Mouse (Mus musculus): ENCODE results near the gene Cercam. TPM values are rescaled to one million over a fixed set of nuclear protein-coding genes. Genes with fewer than 3 reads are reported as not detected.

Cercam gene
- 13.9 and 14.8 TPM in 2 replicates for polyA plus RNA-seq (2014; fragmentation: Nextera tagmentation; extraction: Ambion mirVana)

DNA sequence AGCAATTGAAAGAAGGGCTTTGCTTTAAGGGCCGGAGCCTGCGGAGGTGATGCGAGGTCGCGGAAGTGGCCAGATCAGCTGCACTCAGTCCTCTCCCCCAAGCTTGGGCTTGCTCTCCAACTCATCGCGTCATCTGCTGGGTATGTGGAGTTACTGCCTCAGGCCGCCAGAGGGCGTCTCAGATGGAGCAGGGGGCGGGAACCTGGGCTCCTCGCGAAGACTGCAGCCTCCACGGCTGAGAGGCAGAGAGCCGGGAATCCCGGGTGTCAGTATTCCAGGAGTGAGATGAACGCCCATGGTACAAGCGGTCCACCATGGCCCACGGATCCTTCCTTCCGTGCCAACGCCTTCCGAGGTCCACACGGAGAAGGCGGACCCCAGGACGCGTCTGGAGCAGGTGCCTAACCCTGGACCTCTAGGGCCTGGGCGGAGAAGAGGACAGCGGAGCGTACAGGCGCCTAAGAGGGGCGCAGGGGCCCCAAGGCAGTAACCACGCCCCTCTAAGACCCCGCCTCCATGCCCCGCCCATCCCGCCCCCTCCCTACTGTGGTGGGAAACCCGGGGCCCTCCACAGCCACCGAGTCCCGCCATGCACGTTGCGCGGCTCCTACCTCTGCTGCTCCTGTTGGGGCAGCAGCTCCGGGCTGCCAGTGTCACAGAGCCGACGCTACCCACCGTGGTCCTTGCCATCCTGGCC lies at the start of gene Cercam:
Gene Cercam (plus strand): TSS at position 216 of the 697 bp plus-strand sequence.
- Histone ChIP-seq H3K36me3 (ENCODE audit: control insufficient read depth, insufficient read depth, low read length) (peaks cover 8% of the 10 kb centered on the region; the same call in 1 of the 2 replicates), H3K9ac (ENCODE audit: low read length) (peak within 1 kb of the TSS; percentile 78), H3K4me1 (ENCODE audit: control insufficient read depth in 2 of 2, insufficient read depth in 2 of 2, low read length in 2 of 2) (peaks cover 7 to 10% of the 10 kb centered on the region in 2 experiments; a peak in 2 of 4 replicates), H3K27ac (replicated peaks in 1 of 2; ENCODE audit: control insufficient read depth in 1 of 2, insufficient read depth in 1 of 2, low read depth in 2 of 2, low read length in 2 of 2) (peak within 1 kb of the TSS; percentile 74 to 77), H3K4me2 (ENCODE audit: low read length) (peak within 1 kb of the TSS; percentile 84), H3K27me3 (ENCODE audit: control insufficient read depth, insufficient read depth, low read length) (no peaks in the 10 kb centered on the region), H3K9me3 (ENCODE audit: control insufficient read depth, low read length) (no peaks in the 10 kb centered on the region), H3K4me3 (ENCODE audit: control insufficient read depth in 1 of 2, insufficient read depth in 1 of 2, low read depth in 1 of 2, low read length in 2 of 2) (peak within 1 kb of the TSS; percentile 49 to 56)
- WGBS, result under 1% methylated on average over 35 of the region's 44 CpGs
- peak; percentile 87 for ATAC-seq (ENCODE audit: insufficient number of reproducible peaks, insufficient read depth, low FRiP score, low read depth)

DNA sequence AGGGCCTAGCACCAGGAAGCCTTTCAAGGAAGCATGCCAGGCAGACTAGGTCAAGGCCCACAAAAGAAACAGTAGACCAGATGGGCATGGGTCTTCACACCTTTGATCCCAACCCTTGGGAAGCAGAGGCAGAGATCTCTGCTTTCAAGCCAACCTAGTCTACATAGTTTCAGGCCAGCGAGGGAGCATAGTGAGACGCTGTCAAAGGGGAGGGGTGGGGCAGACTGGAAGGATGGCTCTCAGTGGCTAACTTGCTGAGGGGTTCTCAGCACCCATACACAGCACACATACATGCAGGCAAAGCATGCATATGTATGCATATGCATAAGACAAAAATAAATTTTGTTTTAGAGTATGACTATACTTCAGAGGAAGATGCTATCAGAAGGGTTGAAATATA lies 49.6 kb upstream of the Cercam start:
- peaks cover 10 to 18% of the 10 kb centered on the region in 2 experiments for H3K4me1 ChIP-seq (ENCODE audit: control insufficient read depth in 2 of 2, insufficient read depth in 2 of 2, low read length in 2 of 2)
- H3K27ac ChIP-seq (replicated peaks in 1 of 2; ENCODE audit: control insufficient read depth in 1 of 2, insufficient read depth in 1 of 2, low read depth in 2 of 2, low read length in 2 of 2), result 0 out of 4 replicates have a peak overlapping the region, but pooled peaks of 1 of the 2 experiments have one; percentile 80
- no peaks in the 10 kb centered on the region for H3K27me3 ChIP-seq (ENCODE audit: control insufficient read depth, insufficient read depth, low read length)
- no peak overlapping the region for H3K4me3 ChIP-seq (ENCODE audit: control insufficient read depth in 1 of 2, insufficient read depth in 1 of 2, low read depth in 1 of 2, low read length in 2 of 2)
- H3K9me3 ChIP-seq (ENCODE audit: control insufficient read depth, low read length), result no peaks in the 10 kb centered on the region
- no peak for ATAC-seq (ENCODE audit: insufficient number of reproducible peaks, insufficient read depth, low FRiP score, low read depth)
- WGBS, result 36% methylated on average over 2 of the region's 2 CpGs
- 0 out of 2 replicates have a peak overlapping the region, but pooled peaks have one; percentile 76 for H3K9ac ChIP-seq (ENCODE audit: low read length)
- peak overlapping the region; percentile 67 for H3K4me2 ChIP-seq (ENCODE audit: low read length)
- H3K36me3 ChIP-seq (ENCODE audit: control insufficient read depth, insufficient read depth, low read length), result peaks cover 18% of the 10 kb centered on the region

DNA sequence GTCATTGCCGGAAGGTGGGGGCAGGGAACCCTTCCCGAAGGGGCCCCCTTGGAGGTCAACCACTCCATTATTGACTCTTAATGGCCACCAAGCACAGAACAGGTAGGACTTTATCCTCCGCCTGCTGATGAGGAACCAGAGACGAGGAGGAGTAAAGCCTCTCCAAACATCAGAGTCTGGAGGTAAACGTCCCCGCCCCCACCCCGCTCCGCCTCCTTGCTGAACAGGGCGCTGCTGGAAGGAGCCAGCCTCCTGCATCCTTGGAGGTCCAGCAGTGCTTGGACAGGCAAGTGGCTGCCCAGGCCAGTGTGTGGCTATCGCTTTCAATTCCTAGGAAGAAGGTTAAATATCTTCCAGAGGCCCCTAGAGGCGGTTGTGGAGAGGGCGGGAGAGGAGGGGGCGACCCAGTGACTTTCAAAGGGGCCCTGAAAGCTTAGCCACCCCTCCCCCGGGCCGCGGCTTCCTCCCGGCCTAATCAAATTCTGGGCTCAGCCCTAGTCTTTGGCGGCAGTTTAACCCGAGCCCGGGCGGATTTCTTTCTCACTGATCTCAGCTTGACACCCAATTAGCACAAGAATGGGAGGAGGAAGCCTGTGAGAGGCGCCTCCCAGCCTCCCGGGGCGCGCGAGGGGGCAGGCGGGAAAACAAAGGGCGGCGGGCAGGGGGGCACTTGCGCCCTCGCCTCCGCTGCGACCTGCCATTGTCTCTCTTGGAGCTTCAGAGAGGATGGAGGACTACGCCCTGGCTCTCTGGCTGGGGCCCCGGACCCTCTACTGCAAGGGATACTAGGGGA lies 48.7 kb upstream of the Cercam start, which contains the start of gene Urm1:
Gene Urm1 (plus strand): TSS at position 51 of the 793 bp plus-strand sequence.
- peak within 1 kb of the TSS; percentile 41 to 55 for H3K4me3 ChIP-seq (ENCODE audit: control insufficient read depth in 1 of 2, insufficient read depth in 1 of 2, low read depth in 1 of 2, low read length in 2 of 2)
- no peaks in the 10 kb centered on the region for H3K27me3 ChIP-seq (ENCODE audit: control insufficient read depth, insufficient read depth, low read length)
- H3K4me1 ChIP-seq (ENCODE audit: control insufficient read depth in 2 of 2, insufficient read depth in 2 of 2, low read length in 2 of 2), result peaks cover 10 to 18% of the 10 kb centered on the region in 2 experiments
- H3K9me3 ChIP-seq (ENCODE audit: control insufficient read depth, low read length), result no peaks in the 10 kb centered on the region
- H3K9ac ChIP-seq (ENCODE audit: low read length), result peak within 1 kb of the TSS; percentile 76
- ATAC-seq (ENCODE audit: insufficient number of reproducible peaks, insufficient read depth, low FRiP score, low read depth), result peak; percentile 36
- WGBS, result 2% methylated on average over 35 of the region's 35 CpGs
- H3K27ac ChIP-seq (replicated peaks in 1 of 2; ENCODE audit: control insufficient read depth in 1 of 2, insufficient read depth in 1 of 2, low read depth in 2 of 2, low read length in 2 of 2), result peak within 1 kb of the TSS; percentile 80 to 88
- peak within 1 kb of the TSS; percentile 67 for H3K4me2 ChIP-seq (ENCODE audit: low read length)
- H3K36me3 ChIP-seq (ENCODE audit: control insufficient read depth, insufficient read depth, low read length), result peaks cover 10% of the 10 kb centered on the region

DNA sequence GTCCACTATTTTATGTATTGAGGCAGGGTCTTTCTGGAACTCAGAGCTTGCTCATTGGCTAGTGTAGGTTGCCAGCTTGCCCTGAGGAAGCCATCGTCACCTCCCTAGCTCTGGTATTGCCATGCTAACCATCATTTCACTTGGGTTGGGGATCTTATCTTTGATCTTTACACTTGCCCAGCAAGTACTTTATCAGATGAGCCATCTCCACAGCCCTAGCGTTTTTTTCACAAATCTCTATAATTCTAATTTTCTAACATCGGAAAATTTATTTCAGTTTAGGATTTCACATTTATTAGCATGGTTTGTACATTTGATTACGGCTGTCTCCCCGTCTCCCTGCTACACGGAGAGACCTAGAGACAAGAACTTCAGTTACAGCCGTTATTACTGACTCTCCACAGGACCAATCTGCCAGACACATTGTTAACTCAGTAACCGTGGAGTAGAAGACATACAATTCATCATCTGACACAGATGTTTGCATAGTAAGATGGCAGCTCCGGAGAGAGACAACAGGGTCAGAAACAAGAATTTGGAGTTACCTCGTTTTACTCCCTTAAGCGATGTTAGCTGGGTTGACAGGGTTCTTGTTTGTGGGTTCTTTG lies 42.5 kb upstream of the Cercam start:
- Histone ChIP-seq H3K4me2 (ENCODE audit: low read length) (peak overlapping the region; percentile 71), H3K27me3 (ENCODE audit: control insufficient read depth, insufficient read depth, low read length) (no peaks in the 10 kb centered on the region), H3K4me1 (ENCODE audit: control insufficient read depth in 2 of 2, insufficient read depth in 2 of 2, low read length in 2 of 2) (peaks cover 0 to 10% of the 10 kb centered on the region in 2 experiments; a peak in 2 of 4 replicates), H3K9me3 (ENCODE audit: control insufficient read depth, low read length) (no peaks in the 10 kb centered on the region), H3K4me3 (ENCODE audit: control insufficient read depth in 1 of 2, insufficient read depth in 1 of 2, low read depth in 1 of 2, low read length in 2 of 2) (peak overlapping the region; percentile 80 to 94), H3K27ac (replicated peaks in 1 of 2; ENCODE audit: control insufficient read depth in 1 of 2, insufficient read depth in 1 of 2, low read depth in 2 of 2, low read length in 2 of 2) (peak overlapping the region; percentile 90 to 96), H3K36me3 (ENCODE audit: control insufficient read depth, insufficient read depth, low read length) (0 out of 2 replicates have a peak, but pooled peaks cover 8% of the 10 kb centered on the region), H3K9ac (ENCODE audit: low read length) (peak overlapping the region; percentile 77)
- WGBS, result 15% methylated on average over 11 of the region's 11 CpGs
- ATAC-seq (ENCODE audit: insufficient number of reproducible peaks, insufficient read depth, low FRiP score, low read depth), result no peak

DNA sequence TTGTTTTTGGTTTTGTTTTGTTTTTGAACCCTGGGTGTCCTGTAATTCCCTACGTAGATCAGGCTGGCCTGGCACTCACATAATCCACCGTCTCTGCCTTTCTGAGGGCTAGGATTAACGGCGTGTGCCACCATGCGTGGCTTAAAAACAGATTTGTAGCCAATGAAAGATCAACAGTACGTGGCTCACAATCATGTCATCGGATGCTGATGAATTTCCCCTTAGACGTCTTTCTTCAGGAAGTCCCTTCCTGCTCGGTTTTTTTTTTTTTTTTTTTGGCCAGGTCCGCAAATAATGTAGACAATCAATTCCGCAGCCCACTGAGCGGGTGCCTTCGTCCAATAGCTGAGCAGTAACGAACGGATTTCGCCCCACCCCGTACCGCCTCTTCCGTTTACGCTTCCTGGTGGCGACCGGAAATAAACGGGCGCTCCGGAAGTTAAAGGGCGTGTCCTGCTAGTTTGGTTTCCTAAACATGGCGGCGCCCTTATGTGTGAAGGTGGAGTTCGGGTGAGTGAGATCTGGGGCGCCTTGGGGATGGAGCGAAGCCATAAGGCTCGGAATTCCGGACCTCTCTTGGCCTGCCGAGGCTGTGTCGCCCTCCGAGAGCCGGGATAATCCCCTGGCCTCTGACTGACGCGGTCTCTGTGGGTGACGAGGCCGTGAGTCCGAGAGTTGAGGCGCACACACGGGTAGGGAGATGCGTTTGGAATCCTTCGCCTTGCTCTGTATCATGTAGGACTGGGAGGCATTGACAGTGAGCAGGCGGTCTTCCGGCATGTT lies 41.8 kb upstream of the Cercam start:
- Histone ChIP-seq H3K27ac (replicated peaks in 1 of 2; ENCODE audit: control insufficient read depth in 1 of 2, insufficient read depth in 1 of 2, low read depth in 2 of 2, low read length in 2 of 2) (peak overlapping the region; percentile 90 to 96), H3K9ac (ENCODE audit: low read length) (peak overlapping the region; percentile 91), H3K36me3 (ENCODE audit: control insufficient read depth, insufficient read depth, low read length) (0 out of 2 replicates have a peak, but pooled peaks cover 8% of the 10 kb centered on the region), H3K4me1 (ENCODE audit: control insufficient read depth in 2 of 2, insufficient read depth in 2 of 2, low read length in 2 of 2) (peaks cover 0 to 10% of the 10 kb centered on the region in 2 experiments; a peak in 2 of 4 replicates), H3K9me3 (ENCODE audit: control insufficient read depth, low read length) (no peaks in the 10 kb centered on the region), H3K4me2 (ENCODE audit: low read length) (peak overlapping the region; percentile 83), H3K27me3 (ENCODE audit: control insufficient read depth, insufficient read depth, low read length) (no peaks in the 10 kb centered on the region), H3K4me3 (ENCODE audit: control insufficient read depth in 1 of 2, insufficient read depth in 1 of 2, low read depth in 1 of 2, low read length in 2 of 2) (peak overlapping the region; percentile 82 to 94)
- WGBS, result under 1% methylated on average over 48 of the region's 48 CpGs
- ATAC-seq (ENCODE audit: insufficient number of reproducible peaks, insufficient read depth, low FRiP score, low read depth), result peak; percentile 93

DNA sequence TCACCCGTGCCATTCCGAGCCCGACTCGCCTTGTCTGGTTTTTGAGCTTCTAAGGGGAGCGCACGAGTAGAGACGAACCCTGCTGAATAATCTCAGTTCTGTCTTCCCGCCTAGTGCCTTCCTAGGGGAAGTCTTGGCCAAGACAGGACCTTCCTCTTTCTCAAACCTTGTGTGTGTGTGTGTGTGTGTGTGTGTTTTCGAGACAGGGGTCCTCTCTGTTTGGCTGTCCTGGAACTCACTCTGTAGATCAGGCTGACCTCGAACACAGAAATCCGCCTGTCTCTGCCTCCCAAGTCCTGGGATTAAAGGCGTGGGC lies 41.3 kb upstream of the Cercam start:
- H3K27ac ChIP-seq (replicated peaks in 1 of 2; ENCODE audit: control insufficient read depth in 1 of 2, insufficient read depth in 1 of 2, low read depth in 2 of 2, low read length in 2 of 2), result peak overlapping the region in 1 of 2 experiments; percentile 41; a peak in 1 of 4 replicates
- WGBS, result 4% methylated on average over 12 of the region's 12 CpGs
- no peak for ATAC-seq (ENCODE audit: insufficient number of reproducible peaks, insufficient read depth, low FRiP score, low read depth)

More for the DNA sequence above, 41.3 kb upstream of the Cercam start:
- Histone ChIP-seq H3K9ac (ENCODE audit: low read length) (peak overlapping the region; percentile 91), H3K9me3 (ENCODE audit: control insufficient read depth, low read length) (no peaks in the 10 kb centered on the region), H3K27me3 (ENCODE audit: control insufficient read depth, insufficient read depth, low read length) (no peaks in the 10 kb centered on the region), H3K36me3 (ENCODE audit: control insufficient read depth, insufficient read depth, low read length) (0 out of 2 replicates have a peak, but pooled peaks cover 11% of the 10 kb centered on the region), H3K4me3 (ENCODE audit: control insufficient read depth in 1 of 2, insufficient read depth in 1 of 2, low read depth in 1 of 2, low read length in 2 of 2) (peak overlapping the region; percentile 82 to 94), H3K4me1 (ENCODE audit: control insufficient read depth in 2 of 2, insufficient read depth in 2 of 2, low read length in 2 of 2) (peaks cover 0 to 10% of the 10 kb centered on the region in 2 experiments; a peak in 2 of 4 replicates), H3K4me2 (ENCODE audit: low read length) (peak overlapping the region; percentile 83)
